ENCODE assay signal across 1 mouse cellular context in genomic region chr4:150174027-150174426, GRCm38 (mm10).
TF ChIP-seq lines count a peak whose summit lies in the region.

No protein-coding gene starts in this region.

TF ChIP-seq in ES-E14, 5 proteins besides CTCF, POLR2A, EP300 and RAD21:
- TF ChIP-seq CHD2 (IDR thresholded peaks at IDR 0.05; ENCODE audit: low read depth, low read length) (no peak), ZNF384 (IDR thresholded peaks at IDR 0.05; ENCODE audit: low read depth, low read length) (no peak), MAFK (IDR thresholded peaks at IDR 0.05; ENCODE audit: insufficient read depth, low read depth, low read length) (no peak), HCFC1 (IDR thresholded peaks at IDR 0.05; ENCODE audit: borderline replicate concordance, insufficient read depth, low read length) (no peak), ZC3H11A (IDR thresholded peaks at IDR 0.05; ENCODE audit: borderline replicate concordance, low read depth, low read length) (no peak)
